Mouse (Mus musculus) cerebellum, adult 2 months (tissue): ENCODE results near the gene Slc13a5. TPM values are rescaled to one million over a fixed set of nuclear protein-coding genes. Genes with fewer than 3 reads are reported as not detected.

Experiments used
- DNase-seq, 2 experiments: peaks; one replicate each; pipeline ENCODE4 v3.0.0; 2021
- H3K27ac ChIP-seq: fragments of 200-500 bp; 2 replicates; pipeline ENCODE4 v1.5.1; 2012; ENCODE audit warnings: low read length, control low read depth, inconsistent platforms; ENCODE audit not compliant: insufficient read depth
- H3K27me3 ChIP-seq: fragments of 200-500 bp; 2 replicates; pipeline ENCODE4 v1.6.1; 2012; ENCODE audit warnings: inconsistent platforms, mild to moderate bottlenecking, low read length, moderate library complexity; ENCODE audit not compliant: control insufficient read depth, insufficient read depth
- H3K4me1 ChIP-seq: fragments of 200-500 bp; 2 replicates; pipeline ENCODE4 v1.6.1; 2011; ENCODE audit warnings: low read length; ENCODE audit not compliant: control insufficient read depth, insufficient read depth
- H3K4me3 ChIP-seq: fragments of 200-500 bp; replicated peaks from 2 replicates; pipeline ENCODE3; 2011; ENCODE audit warnings: mild to moderate bottlenecking, low read depth, low read length, control low read depth; ENCODE audit not compliant: insufficient read depth
- CTCF ChIP-seq: fragments of 200-500 bp; IDR thresholded peaks from 2 replicates; pipeline ENCODE4 v1.5.1; 2011; ENCODE audit warnings: low read depth, mild to moderate bottlenecking, control low read depth, low read length, moderate library complexity, borderline replicate concordance; ENCODE audit not compliant: insufficient read depth
- POLR2A ChIP-seq: fragments of 200-500 bp; IDR thresholded peaks from 2 replicates; pipeline ENCODE4 v1.6.1; 2011; ENCODE audit warnings: low read length, control low read depth, borderline replicate concordance; ENCODE audit not compliant: insufficient read depth
- WGBS: fragments of 180-500 bp; shearing (Covaris S2); methylation state at CpG from one replicate; pipeline ENCODE4 v1.1.7; 2018; 5-methylcytosine and 5-hydroxymethylcytosine counted together
- polyA plus RNA-seq: library from polyadenylated mRNA; depleted of rRNA; stranded (reverse); fragments of >200 nt; gene quantifications from 2 replicates; pipeline ENCODE4 v1.2.3, GENCODE M21; 2012

Slc13a5 gene
- polyA plus RNA-seq, 1 experiment, result 9.6 TPM

DNA sequence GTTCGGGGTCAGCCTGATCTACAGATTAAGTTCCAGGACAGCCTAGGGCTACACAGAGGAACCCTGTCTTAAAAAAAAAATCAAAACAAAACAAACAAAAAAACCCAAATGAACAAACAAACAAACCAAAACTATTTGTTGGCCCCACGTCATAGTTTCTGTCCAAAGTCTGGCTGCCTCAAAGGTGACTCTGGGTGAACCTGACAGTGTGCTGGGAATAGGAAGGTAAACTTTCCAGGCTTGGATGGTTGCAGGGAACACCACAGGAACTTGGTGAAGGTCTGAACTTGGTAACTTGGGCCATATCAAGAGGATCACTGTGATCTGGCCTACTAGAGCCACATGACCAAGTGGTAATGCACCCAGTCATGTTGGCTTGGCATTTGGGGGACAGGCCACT, 10.6 kb downstream of the Slc13a5 start:
- TF ChIP-seq POLR2A (no peak), CTCF (no peak)
- no peak overlapping the region for H3K27ac ChIP-seq
- no peaks in the 10 kb centered on the region for H3K27me3 ChIP-seq
- 99% methylated on average over 2 of the region's 2 CpGs for WGBS
- no peak for DNase-seq
- no peak overlapping the region for H3K4me3 ChIP-seq
- H3K4me1 ChIP-seq, result no peaks in the 10 kb centered on the region

DNA sequence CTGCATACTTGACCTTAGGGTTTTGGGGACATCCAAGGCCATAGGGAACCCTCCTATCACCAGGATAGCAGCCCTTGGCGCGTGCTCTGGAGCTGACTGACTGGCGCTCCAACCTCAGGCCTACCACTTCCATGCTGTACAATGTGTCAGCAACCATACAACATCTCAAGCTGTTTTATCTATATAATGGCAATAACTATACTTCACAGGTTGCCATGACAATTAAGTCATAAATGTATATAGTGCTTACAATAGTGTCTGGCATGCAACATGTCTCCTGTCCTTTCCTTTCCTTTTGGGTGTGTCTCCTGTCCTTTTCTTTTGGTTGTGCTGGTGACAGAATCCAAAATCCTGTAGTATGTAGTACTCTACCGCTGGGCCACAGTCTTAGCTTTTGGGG, 11.4 kb downstream of the Slc13a5 start:
- no peak overlapping the region for H3K27ac ChIP-seq
- no peaks in the 10 kb centered on the region for H3K27me3 ChIP-seq
- DNase-seq, result no peak
- H3K4me3 ChIP-seq, result no peak overlapping the region
- whole genome bisulfite sequencing, result 94% methylated on average over 4 of the region's 4 CpGs
- no peak for TF ChIP-seq POLR2A
- TF ChIP-seq CTCF, result no peak
- no peaks in the 10 kb centered on the region for H3K4me1 ChIP-seq

DNA sequence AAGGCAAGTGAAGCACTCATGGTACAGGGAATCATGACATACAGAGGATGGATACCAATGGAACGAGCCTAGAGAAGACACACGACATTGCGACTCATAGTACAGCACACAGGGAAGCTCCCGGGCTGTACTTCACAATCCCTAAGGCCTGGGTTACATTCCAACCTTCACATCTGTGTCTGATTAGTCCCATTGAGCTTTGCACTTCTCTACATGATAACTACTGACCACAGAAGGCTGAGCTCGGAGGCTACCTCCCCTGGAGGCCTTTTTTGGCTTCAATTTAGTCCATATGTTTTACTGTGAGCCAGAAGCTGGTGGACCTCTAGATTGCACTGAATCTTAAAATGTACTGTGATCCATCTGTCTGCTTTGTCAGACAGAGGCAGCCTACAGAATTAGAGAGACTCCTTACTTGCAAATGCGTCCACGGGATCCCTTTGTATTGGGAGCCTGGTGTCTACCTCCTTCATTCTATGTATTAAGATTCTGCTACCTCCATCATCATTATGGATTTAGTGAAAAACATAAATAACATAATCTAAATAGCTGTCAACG, 21.7 kb downstream of the Slc13a5 start:
- H3K27ac ChIP-seq, result no peak overlapping the region
- DNase-seq, result no peak
- no peaks in the 10 kb centered on the region for H3K4me1 ChIP-seq
- no peak for TF ChIP-seq CTCF
- no peak for TF ChIP-seq POLR2A
- no peaks in the 10 kb centered on the region for H3K27me3 ChIP-seq
- 38% methylated on average over 8 of the region's 8 CpGs for WGBS
- no peak overlapping the region for H3K4me3 ChIP-seq

DNA sequence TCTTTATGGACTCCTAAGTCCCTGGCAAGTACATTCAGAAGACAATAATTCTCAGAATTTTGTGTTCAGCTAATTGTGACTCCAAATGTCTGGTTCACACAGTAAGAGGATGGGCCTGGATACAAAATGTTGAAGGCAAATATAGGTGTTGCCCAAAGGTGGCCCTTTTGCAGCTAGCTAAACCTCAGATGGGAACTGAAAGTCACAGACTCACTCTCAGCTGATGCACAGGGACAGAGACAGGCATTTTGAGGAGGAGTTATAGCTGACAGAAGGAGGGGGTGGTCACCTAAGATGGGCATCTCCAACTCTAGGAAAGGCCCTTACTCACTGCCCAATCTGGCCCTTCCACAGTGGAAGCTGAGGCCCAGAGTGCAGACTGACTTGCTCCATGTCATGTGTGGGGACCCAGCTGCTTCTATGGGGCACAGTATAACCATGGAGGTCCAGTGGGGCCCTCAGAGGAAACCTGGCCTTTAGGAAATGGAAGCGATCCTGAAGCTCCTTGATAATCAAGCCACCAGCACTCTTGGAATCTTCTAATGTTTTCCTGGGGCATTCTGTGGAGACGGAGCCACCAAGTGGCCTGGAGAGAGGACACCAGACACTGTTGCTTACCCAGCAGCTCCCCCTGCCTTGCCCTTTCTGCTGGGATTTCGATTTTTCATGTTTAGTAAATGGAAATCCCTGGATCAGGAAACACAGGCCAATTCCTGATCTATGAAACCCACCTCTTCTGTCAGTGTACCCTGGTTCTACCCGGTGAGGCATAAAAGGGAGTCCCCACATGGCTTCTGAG, 26.8 kb downstream of the Slc13a5 start:
- Histone ChIP-seq H3K27ac (no peak overlapping the region), H3K27me3 (no peaks in the 10 kb centered on the region), H3K4me1 (no peaks in the 10 kb centered on the region), H3K4me3 (no peak overlapping the region)
- 67% methylated on average over 4 of the region's 4 CpGs for WGBS
- no peak for DNase-seq
- TF ChIP-seq CTCF, result 0 out of 2 replicates have a peak, but pooled peaks have one; percentile 23
- no peak for TF ChIP-seq POLR2A

DNA sequence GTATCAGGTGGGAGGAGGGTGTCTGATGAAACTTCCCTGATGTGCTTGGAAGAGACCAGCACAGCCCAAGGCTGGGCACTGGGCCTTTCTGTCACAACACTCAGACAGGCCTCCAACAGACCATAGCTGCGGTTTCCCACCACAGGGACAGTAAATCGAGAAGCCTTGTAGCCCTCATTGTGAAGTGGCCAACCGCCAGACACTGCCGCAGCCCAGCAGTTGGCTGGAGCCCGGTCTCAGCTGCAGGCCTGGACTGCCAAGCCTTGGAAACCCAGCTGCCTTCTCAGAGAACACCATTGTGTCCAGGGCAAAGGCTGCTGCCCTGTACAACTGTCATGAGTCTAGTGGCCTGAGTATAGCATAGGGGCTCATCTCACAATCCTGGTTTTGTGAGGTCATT, 33.0 kb downstream of the Slc13a5 start:
- Histone ChIP-seq H3K27me3 (no peaks in the 10 kb centered on the region), H3K4me1 (no peaks in the 10 kb centered on the region), H3K4me3 (no peak overlapping the region), H3K27ac (no peak overlapping the region)
- peak in 1 of 2 experiments; percentile 54 for DNase-seq
- WGBS, result 37% methylated on average over 5 of the region's 5 CpGs
- TF ChIP-seq CTCF (no peak), POLR2A (no peak)

DNA sequence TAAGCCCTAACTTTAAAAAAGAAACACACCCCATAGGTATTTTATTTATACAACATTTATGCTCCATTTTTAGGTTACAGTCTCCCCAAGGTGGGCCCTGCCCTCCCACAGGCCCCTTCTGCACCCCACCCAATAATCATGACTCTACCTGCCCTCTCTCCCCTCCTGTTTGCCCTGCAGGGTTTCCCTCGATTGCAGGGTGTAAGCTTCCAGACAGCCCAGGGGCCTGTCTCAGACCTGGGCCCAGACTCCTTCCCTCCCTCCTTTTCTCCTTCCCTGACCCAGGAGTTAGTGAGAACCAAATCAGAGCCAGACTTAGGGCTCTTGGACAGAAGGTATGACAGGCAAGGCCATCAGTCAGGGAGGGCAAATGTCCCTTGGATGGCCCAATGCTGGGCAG, 34.0 kb downstream of the Slc13a5 start:
- WGBS, result 30% methylated on average over 1 of the region's 1 CpGs
- TF ChIP-seq POLR2A, result no peak
- TF ChIP-seq CTCF, result no peak
- H3K27me3 ChIP-seq, result no peaks in the 10 kb centered on the region

DNA sequence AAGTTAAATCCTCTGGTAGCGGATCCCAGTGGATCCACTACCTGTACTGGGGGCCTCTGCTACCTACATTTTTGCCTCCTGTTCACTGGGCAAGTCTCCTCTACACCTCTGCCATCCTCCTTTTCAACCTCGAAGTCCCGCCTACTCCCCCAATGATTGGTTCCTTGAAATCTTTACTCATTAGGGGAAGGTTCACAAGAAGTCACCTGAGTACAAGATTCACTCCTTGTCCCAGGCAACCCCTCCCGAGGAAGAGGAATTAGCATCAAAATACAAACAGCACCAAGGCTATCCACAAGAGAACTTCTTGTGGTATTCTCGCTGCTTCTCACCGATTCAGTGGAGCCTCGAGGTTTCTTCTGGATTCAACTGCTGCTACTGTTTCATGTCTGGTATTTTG, 35.0 kb downstream of the Slc13a5 start:
- DNase-seq, result no peak
- H3K27me3 ChIP-seq, result no peaks in the 10 kb centered on the region
- no peak overlapping the region for H3K4me3 ChIP-seq
- no peak overlapping the region for H3K27ac ChIP-seq
- no peaks in the 10 kb centered on the region for H3K4me1 ChIP-seq
- TF ChIP-seq POLR2A (no peak), CTCF (no peak)
- WGBS, result 94% methylated on average over 7 of the region's 7 CpGs

More for the DNA sequence above, 34.0 kb downstream of the Slc13a5 start:
- DNase-seq, result no peak
- H3K4me1 ChIP-seq, result no peaks in the 10 kb centered on the region
- H3K27ac ChIP-seq, result no peak overlapping the region
- no peak overlapping the region for H3K4me3 ChIP-seq

DNA sequence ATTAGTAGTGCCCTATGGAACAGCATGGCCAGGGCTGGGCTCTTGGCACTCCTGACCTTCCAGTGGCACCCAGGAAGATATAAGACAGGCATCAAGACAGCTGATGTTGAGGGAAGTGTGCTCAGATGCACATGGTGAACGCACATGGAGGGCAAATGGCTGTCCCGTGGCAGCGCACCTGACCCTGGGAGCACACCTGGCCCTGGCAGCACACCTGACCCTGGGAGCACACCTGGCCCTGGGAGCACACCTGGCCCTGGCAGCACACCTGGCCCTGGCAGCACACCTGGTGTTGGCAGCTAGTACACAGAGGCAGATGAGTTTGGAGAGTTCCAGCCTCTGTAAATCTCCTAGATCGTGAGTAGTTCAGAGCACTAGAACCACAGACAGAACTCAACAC, 38.5 kb downstream of the Slc13a5 start:
- Histone ChIP-seq H3K27ac (no peak overlapping the region), H3K4me3 (no peak overlapping the region), H3K27me3 (no peaks in the 10 kb centered on the region), H3K4me1 (peaks cover 8% of the 10 kb centered on the region)
- TF ChIP-seq CTCF, result no peak
- no peak for TF ChIP-seq POLR2A
- WGBS, result 90% methylated on average over 4 of the region's 4 CpGs
- no peak for DNase-seq
